Mouse (Mus musculus) bone marrow macrophage, adult 2 months (primary cell): ENCODE results near the gene Them7.

Experiments
- CTCF ChIP-seq: IDR thresholded peaks from 2 replicates; pipeline ENCODE4 v1.5.1; 2012; ENCODE audit warnings: low read depth, mild to moderate bottlenecking, low read length, moderate library complexity
- POLR2A ChIP-seq: IDR thresholded peaks from 2 replicates; pipeline ENCODE4 v1.6.1; 2012; ENCODE audit warnings: mild to moderate bottlenecking, low read depth, low read length, borderline replicate concordance

GRCm38 (mm10) chr2:105178871-105179270 lies 45.2 kb upstream of the Them7 start:
- no peak for TF ChIP-seq CTCF
- TF ChIP-seq POLR2A: no peak
